Mouse (Mus musculus) MEL (cell line): Measurements from ENCODE around the gene Ovch2.

Source experiments
- POLR2A ChIP-seq, 2 experiments: IDR thresholded peaks; 2 replicates each; pipeline ENCODE4 v1.6.1; 2011 to 2012; ENCODE audit warnings: low read length in 2 of 2, mild to moderate bottlenecking in 2 of 2, control low read depth in 1 of 2, improper control_type of control experiment in 1 of 2, low read depth in 1 of 2, moderate library complexity in 1 of 2; ENCODE audit not compliant: control insufficient read depth in 1 of 2, insufficient read depth in 1 of 2, poor library complexity in 1 of 2
- ZMIZ1 ChIP-seq: IDR thresholded peaks from 2 replicates; pipeline ENCODE4 v1.6.1; 2012; ENCODE audit warnings: low read depth, mild to moderate bottlenecking, inconsistent platforms, low read length, improper control_type of control experiment, moderate library complexity

GRCm38 (mm10) chr7:107752031-107752520 lies 48.9 kb downstream of the Ovch2 start:
- no peak for TF ChIP-seq ZMIZ1
- TF ChIP-seq POLR2A (IDR thresholded peaks at IDR 0.05; ENCODE audit: control insufficient read depth in 1 of 2, insufficient read depth in 1 of 2, low read depth in 1 of 2, low read length in 2 of 2, poor library complexity in 1 of 2): no peak
